ENCODE assay signal across 18 mouse cellular contexts in genomic region chr1:62721706-62722187, GRCm38 (mm10). TPM values are rescaled to one million over a fixed set of nuclear protein-coding genes. Genes with fewer than 3 reads are reported as not detected.
DNase-seq lines count a peak whose midpoint lies in the region; ATAC-seq and TF ChIP-seq lines count a peak whose summit lies in the region.
"Had no signal": no experiment of that assay in that cellular context is flagged by ENCODE, and none has a peak within 500 bp of the region (broad histone marks: within the 10 kb centered on the region; RNA-seq: fewer than 3 reads in every experiment).

No protein-coding gene starts in this region.

- H3K4me3 ChIP-seq in liver, adult 2 months (ENCODE audit: insufficient read depth, low read depth, low read length): no peak overlapping the region
- H3K4me3 ChIP-seq in liver, embryonic 11.5 days (ENCODE audit: low read depth, low read length): no peak overlapping the region
- no peak overlapping the region for H3K4me3 ChIP-seq in embryonic facial prominence, embryonic 10.5 days
- H3K4me3 ChIP-seq: limb, embryonic 15.5 days; midbrain, embryonic 12.5 days; neural tube, embryonic 13.5 days had no signal

- H3K4me2 ChIP-seq in liver, embryonic 11.5 days: no peak overlapping the region
- H3K4me2 ChIP-seq: limb, embryonic 15.5 days; midbrain, embryonic 12.5 days; neural tube, embryonic 13.5 days had no signal

- WGBS in liver, adult 2 months: 80% methylated on average over 7 of the region's 7 CpGs
- WGBS in liver, embryonic 11.5 days: 77% methylated on average over 7 of the region's 7 CpGs
- WGBS in embryonic facial prominence, embryonic 10.5 days: 68% methylated on average over 7 of the region's 7 CpGs

- H3K9ac ChIP-seq in liver, adult 2 months (ENCODE audit: low read depth, low read length): no peak overlapping the region
- H3K9ac ChIP-seq in liver, embryonic 11.5 days (ENCODE audit: low read depth, low read length): no peak overlapping the region
- H3K9ac ChIP-seq: limb, embryonic 15.5 days; midbrain, embryonic 12.5 days; neural tube, embryonic 13.5 days had no signal

- H3K4me1 ChIP-seq in liver, adult 2 months (ENCODE audit: control insufficient read depth, insufficient read depth, low read length): peaks cover 29% of the 10 kb centered on the region
- H3K4me1 ChIP-seq in liver, embryonic 11.5 days (replicated peaks; ENCODE audit: control insufficient read depth, insufficient read depth, low read length): peaks cover 3% of the 10 kb centered on the region
- peaks cover 77% of the 10 kb centered on the region for H3K4me1 ChIP-seq in embryonic facial prominence, embryonic 10.5 days

- TF ChIP-seq POLR2A in liver, adult 2 months (IDR thresholded peaks at IDR 0.05; ENCODE audit: extremely low read depth, insufficient read depth, low read length): no peak

- H3K27me3 ChIP-seq in liver, adult 2 months (ENCODE audit: control insufficient read depth, insufficient read depth, low read length): no peaks in the 10 kb centered on the region
- H3K27me3 ChIP-seq in liver, embryonic 11.5 days (replicated peaks; ENCODE audit: control insufficient read depth, insufficient read depth, low read length): peaks cover 3% of the 10 kb centered on the region; the same call in 1 of the 2 replicates
- peaks cover 9% of the 10 kb centered on the region; the same call in 1 of the 2 replicates for H3K27me3 ChIP-seq in embryonic facial prominence, embryonic 10.5 days (replicated peaks; ENCODE audit: low read depth, poor library complexity, severe bottlenecking)
- H3K27me3 ChIP-seq: limb, embryonic 15.5 days; neural tube, embryonic 13.5 days had no signal

- no peak for ATAC-seq in liver, embryonic 11.5 days (replicated peaks; ENCODE audit: low FRiP score)
- ATAC-seq: forebrain, embryonic 14.5 days had no signal

- H3K27ac ChIP-seq in liver, adult 2 months (replicated peaks; ENCODE audit: insufficient read depth, low read depth, low read length): peak overlapping the region; percentile 15
- no peak overlapping the region for H3K27ac ChIP-seq in liver, embryonic 11.5 days (ENCODE audit: low read depth, low read length)
- peak overlapping the region; percentile 44; the same call in 1 of the 2 replicates for H3K27ac ChIP-seq in embryonic facial prominence, embryonic 10.5 days (replicated peaks)
- H3K27ac ChIP-seq: limb, embryonic 15.5 days; midbrain, embryonic 12.5 days; neural tube, embryonic 13.5 days had no signal

- no peak for TF ChIP-seq CTCF in liver, adult 2 months (IDR thresholded peaks at IDR 0.05; ENCODE audit: low read depth, low read length)

- H3K9me3 ChIP-seq in liver, embryonic 11.5 days (ENCODE audit: control insufficient read depth, low read length): no peaks in the 10 kb centered on the region
- 0 out of 2 replicates have a peak, but pooled peaks cover 5% of the 10 kb centered on the region for H3K9me3 ChIP-seq in embryonic facial prominence, embryonic 10.5 days
- H3K9me3 ChIP-seq: limb, embryonic 15.5 days; midbrain, embryonic 12.5 days had no signal

- no peaks in the 10 kb centered on the region for H3K79me2 ChIP-seq in liver, adult 2 months (ENCODE audit: control insufficient read depth, insufficient read depth, low read length)

- peak; percentile 77 to 90 for DNase-seq in adrenal gland, adult (ENCODE audit: inconsistent age in 2 of 2, low spot score in 1 of 2)
- DNase-seq in adrenal gland, postnatal 4 days (ENCODE audit: low spot score in 2 of 2): no peak
- no peak for DNase-seq in liver, adult 2 months (ENCODE audit: extremely low read depth, low read depth, low spot score)
- DNase-seq in liver, embryonic 11.5 days (ENCODE audit: low spot score): no peak
- no peak for DNase-seq in embryonic facial prominence, embryonic 10.5 days (ENCODE audit: low spot score)
- no peak for DNase-seq in thymus, postnatal 4 days
- DNase-seq in left cerebral cortex, adult 11 months (ENCODE audit: low spot score): no peak
- no peak for DNase-seq in frontal cortex, adult 2 months (ENCODE audit: extremely low spot score in 1 of 2, low spot score in 1 of 2)
- DNase-seq: cerebellum, adult 9-10 months; gastrocnemius, postnatal 36 days; kidney, adult 18-20 months; lung, postnatal 10 days; right cerebral cortex, adult 18-20 months had no signal

- no peaks in the 10 kb centered on the region for H3K36me3 ChIP-seq in liver, adult 2 months (ENCODE audit: control insufficient read depth, insufficient read depth, low read length)
- no peaks in the 10 kb centered on the region for H3K36me3 ChIP-seq in liver, embryonic 11.5 days (ENCODE audit: control insufficient read depth, insufficient read depth, low read length)
- peaks cover 41% of the 10 kb centered on the region for H3K36me3 ChIP-seq in embryonic facial prominence, embryonic 10.5 days (replicated peaks)
- H3K36me3 ChIP-seq: midbrain, embryonic 12.5 days had no signal

RNA-seq across cellular contexts. Expression of gene Nrp2, which starts 18.7 kb away (rescaled TPM):
- total RNA-seq in adrenal gland, postnatal 4 days (2021): 10 to 100 TPM; 42.5 to 51.6 TPM
- total RNA-seq in liver, adult 2 months (2014; rRNA removed): 8.3 and 11.4 TPM in 2 replicates
- polyA plus RNA-seq in liver, adult 2 months (2012; rRNA removed): 3.2 and 3.3 TPM in 2 replicates
- polyA plus RNA-seq in liver, embryonic 11.5 days (2014; fragmentation: Nextera tagmentation; extraction: Ambion mirVana): 5.2 and 6.2 TPM in 2 replicates
- 20.5 and 21.4 TPM in 2 replicates for polyA plus RNA-seq in embryonic facial prominence, embryonic 10.5 days (2016; fragmentation: Nextera tagmentation; extraction: Ambion mirVana)
- polyA plus RNA-seq in frontal cortex, adult 2 months (2012; rRNA removed): 9.9 and 16.7 TPM in 2 replicates
- total RNA-seq: MEL had no signal

Comparison
In these comparisons a context has a peak if more than half of its experiments do, and no peak if none do; other contexts are left out.
1. DNase-seq: peak in adrenal gland, adult (2 of 2); none in adrenal gland, postnatal 4 days (0 of 2), liver, adult 2 months (single experiment), liver, embryonic 11.5 days (single experiment), embryonic facial prominence, embryonic 10.5 days (single experiment), thymus, postnatal 4 days (single experiment), left cerebral cortex, adult 11 months (single experiment) and frontal cortex, adult 2 months (0 of 2).